Comparison of ENCODE assay signal across 33 mouse cellular contexts in the genomic region with DNA sequence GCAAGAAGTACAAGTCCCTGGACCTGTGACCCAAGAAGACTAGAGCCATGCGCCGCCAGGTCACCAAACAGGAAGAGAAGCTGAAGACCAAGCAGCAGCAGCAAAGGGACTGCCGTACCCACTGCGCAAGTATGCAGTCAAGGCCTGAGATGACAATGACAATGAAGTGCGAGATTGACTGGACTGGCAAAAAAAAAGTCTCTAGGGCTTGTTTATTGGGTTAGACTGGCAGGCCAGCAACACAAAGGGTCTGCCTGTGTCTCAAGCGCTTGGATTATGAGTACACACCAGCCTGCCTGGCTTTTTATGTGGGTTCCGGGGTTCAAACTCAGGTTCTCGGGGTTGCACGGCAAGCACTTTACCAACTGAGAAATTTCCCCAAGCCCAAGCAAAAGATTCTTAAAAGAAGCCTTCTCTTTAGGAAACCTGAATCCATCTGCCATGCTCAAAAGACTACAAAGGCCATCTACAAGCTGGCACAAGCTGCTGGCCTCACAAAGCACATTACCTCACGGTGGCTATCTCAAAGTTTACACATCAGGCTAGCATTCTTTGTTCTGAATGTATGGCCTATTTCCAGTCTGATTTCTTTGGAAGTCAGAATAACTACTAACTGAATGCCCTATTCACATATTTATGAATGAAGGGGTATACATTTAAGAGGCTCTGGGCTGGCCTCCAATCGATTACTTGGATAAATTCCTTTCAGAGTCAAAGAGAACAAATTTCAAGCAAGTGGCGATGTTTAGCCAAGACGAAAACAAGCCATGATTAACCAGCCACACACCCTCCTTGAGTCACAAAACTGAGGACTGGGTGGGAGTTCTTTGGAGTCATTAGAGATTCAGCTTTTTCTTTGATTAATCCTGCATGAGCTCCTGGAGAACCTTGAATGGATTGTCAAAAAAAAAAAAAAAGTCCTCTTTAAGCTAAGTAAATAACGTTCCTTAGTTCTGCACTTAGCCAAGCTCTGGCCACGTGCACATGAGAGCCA. TPM values are rescaled to one million over a fixed set of nuclear protein-coding genes. Genes with fewer than 3 reads are reported as not detected.
DNase-seq lines count a peak whose midpoint lies in the region; ATAC-seq and TF ChIP-seq lines count a peak whose summit lies in the region.
"Had no signal": no experiment of that assay in that cellular context is flagged by ENCODE, and none has a peak within 500 bp of the region (broad histone marks: within the 10 kb centered on the region; RNA-seq: fewer than 3 reads in every experiment).

No protein-coding gene starts in this region.

- H3K36me3 ChIP-seq in embryonic facial prominence, embryonic 11.5 days (replicated peaks; ENCODE audit: control insufficient read depth, insufficient read depth, low read depth, low read length) = no peaks in the 10 kb centered on the region
- H3K36me3 ChIP-seq in embryonic facial prominence, embryonic 10.5 days (replicated peaks) = no peaks in the 10 kb centered on the region
- no peaks in the 10 kb centered on the region for H3K36me3 ChIP-seq in intestine, embryonic 14.5 days (ENCODE audit: control insufficient read depth, insufficient read depth, low read length)
- H3K36me3 ChIP-seq in intestine, embryonic 15.5 days = no peaks in the 10 kb centered on the region
- H3K36me3 ChIP-seq in forebrain, embryonic 16.5 days (ENCODE audit: control insufficient read depth, insufficient read depth) = no peaks in the 10 kb centered on the region
- H3K36me3 ChIP-seq: embryonic facial prominence, embryonic 12.5 days; heart, embryonic 15.5 days; hindbrain, embryonic 15.5 days; lung, embryonic 15.5 days had no signal

- WGBS in embryonic facial prominence, embryonic 11.5 days = 82% methylated on average over 15 of the region's 15 CpGs
- 86% methylated on average over 15 of the region's 15 CpGs for WGBS in embryonic facial prominence, embryonic 10.5 days
- 82% methylated on average over 15 of the region's 15 CpGs for WGBS in intestine, embryonic 14.5 days
- WGBS in intestine, embryonic 15.5 days = 79% methylated on average over 15 of the region's 15 CpGs
- WGBS in forebrain, embryonic 16.5 days = 35% methylated on average over 15 of the region's 15 CpGs

- no peaks in the 10 kb centered on the region for H3K9me3 ChIP-seq in embryonic facial prominence, embryonic 11.5 days (replicated peaks; ENCODE audit: control insufficient read depth, low read length)
- H3K9me3 ChIP-seq in embryonic facial prominence, embryonic 10.5 days = no peaks in the 10 kb centered on the region
- H3K9me3 ChIP-seq in intestine, embryonic 14.5 days (ENCODE audit: control insufficient read depth, low read length) = no peaks in the 10 kb centered on the region
- no peaks in the 10 kb centered on the region for H3K9me3 ChIP-seq in intestine, embryonic 15.5 days
- no peaks in the 10 kb centered on the region for H3K9me3 ChIP-seq in forebrain, embryonic 16.5 days (ENCODE audit: control insufficient read depth, low read length)
- H3K9me3 ChIP-seq: embryonic facial prominence, embryonic 12.5 days; heart, embryonic 15.5 days; hindbrain, embryonic 15.5 days; lung, embryonic 15.5 days had no signal

- no peak overlapping the region for H3K4me3 ChIP-seq in embryonic facial prominence, embryonic 11.5 days (ENCODE audit: low read depth, low read length)
- no peak overlapping the region for H3K4me3 ChIP-seq in embryonic facial prominence, embryonic 10.5 days
- H3K4me3 ChIP-seq in intestine, embryonic 14.5 days (ENCODE audit: low read depth, low read length) = no peak overlapping the region
- H3K4me3 ChIP-seq in intestine, embryonic 15.5 days (replicated peaks) = no peak overlapping the region
- H3K4me3 ChIP-seq in forebrain, embryonic 16.5 days (replicated peaks; ENCODE audit: low read length) = no peak overlapping the region
- H3K4me3 ChIP-seq: embryonic facial prominence, embryonic 12.5 days; heart, adult 2 months; heart, embryonic 15.5 days; hindbrain, embryonic 15.5 days; lung, embryonic 15.5 days; myocyte had no signal

- no peak overlapping the region for H3K4me2 ChIP-seq in embryonic facial prominence, embryonic 11.5 days (ENCODE audit: low read depth, low read length)
- no peak overlapping the region for H3K4me2 ChIP-seq in intestine, embryonic 14.5 days (ENCODE audit: low read length)
- no peak overlapping the region for H3K4me2 ChIP-seq in intestine, embryonic 15.5 days (replicated peaks)
- no peak overlapping the region for H3K4me2 ChIP-seq in forebrain, embryonic 16.5 days (ENCODE audit: low read length)
- H3K4me2 ChIP-seq: embryonic facial prominence, embryonic 12.5 days; heart, embryonic 15.5 days; hindbrain, embryonic 15.5 days; lung, embryonic 15.5 days had no signal

- no peaks in the 10 kb centered on the region for H3K4me1 ChIP-seq in embryonic facial prominence, embryonic 11.5 days (ENCODE audit: control insufficient read depth, insufficient read depth, low read length)
- no peaks in the 10 kb centered on the region for H3K4me1 ChIP-seq in embryonic facial prominence, embryonic 10.5 days
- H3K4me1 ChIP-seq in intestine, embryonic 14.5 days (replicated peaks; ENCODE audit: control insufficient read depth, insufficient read depth, low read length) = no peaks in the 10 kb centered on the region
- no peaks in the 10 kb centered on the region for H3K4me1 ChIP-seq in intestine, embryonic 15.5 days (replicated peaks)
- H3K4me1 ChIP-seq in forebrain, embryonic 16.5 days (replicated peaks; ENCODE audit: control insufficient read depth, insufficient read depth, low read length) = no peaks in the 10 kb centered on the region
- H3K4me1 ChIP-seq: embryonic facial prominence, embryonic 12.5 days; heart, embryonic 15.5 days; hindbrain, embryonic 15.5 days; lung, embryonic 15.5 days had no signal

- no peak for ATAC-seq in embryonic facial prominence, embryonic 11.5 days (replicated peaks; ENCODE audit: insufficient number of reproducible peaks, low FRiP score, low TSS enrichment, low read depth)
- ATAC-seq in intestine, embryonic 14.5 days (replicated peaks; ENCODE audit: low FRiP score, low TSS enrichment, low read depth) = no peak
- ATAC-seq in intestine, embryonic 15.5 days = no peak
- ATAC-seq in forebrain, embryonic 16.5 days = peak; percentile 87
- ATAC-seq: intestine, embryonic 16.5 days; midbrain, embryonic 16.5 days had no signal

- peak; percentile 4 for DNase-seq in embryonic facial prominence, embryonic 11.5 days (ENCODE audit: low spot score)
- no peak for DNase-seq in embryonic facial prominence, embryonic 10.5 days (ENCODE audit: low spot score)
- DNase-seq in intestine, embryonic 14.5 days (ENCODE audit: low spot score) = peak; percentile 21
- DNase-seq in brain, embryonic 14.5 days (ENCODE audit: low read depth) = peak; percentile 92
- no peak for DNase-seq in right cerebral cortex, postnatal 10 days (ENCODE audit: low spot score in 2 of 2)
- no peak for DNase-seq in adrenal gland, adult 2 months
- DNase-seq: adrenal gland, postnatal 36 days; cerebellum, adult 11 months; cerebellum, adult 9-11 months; gastrocnemius, postnatal 10 days; heart, adult 2 months; heart, postnatal 36 days; kidney, postnatal 4 days; lung, postnatal 4 days; right cerebral cortex, postnatal 4 days had no signal

- H3K27me3 ChIP-seq in embryonic facial prominence, embryonic 11.5 days (ENCODE audit: control insufficient read depth, insufficient read depth, low read length) = no peaks in the 10 kb centered on the region
- peaks cover 5% of the 10 kb centered on the region; the same call in 1 of the 2 replicates for H3K27me3 ChIP-seq in embryonic facial prominence, embryonic 10.5 days (replicated peaks; ENCODE audit: low read depth, poor library complexity, severe bottlenecking)
- H3K27me3 ChIP-seq in intestine, embryonic 14.5 days (replicated peaks; ENCODE audit: control insufficient read depth, insufficient read depth, low read length) = no peaks in the 10 kb centered on the region
- no peaks in the 10 kb centered on the region for H3K27me3 ChIP-seq in intestine, embryonic 15.5 days (replicated peaks)
- peaks cover 19% of the 10 kb centered on the region for H3K27me3 ChIP-seq in forebrain, embryonic 16.5 days (replicated peaks; ENCODE audit: control insufficient read depth, insufficient read depth, low read length)
- H3K27me3 ChIP-seq: embryonic facial prominence, embryonic 12.5 days; heart, embryonic 15.5 days; hindbrain, embryonic 15.5 days; lung, embryonic 15.5 days had no signal

- H3K27ac ChIP-seq in embryonic facial prominence, embryonic 11.5 days (replicated peaks; ENCODE audit: low read depth, low read length) = no peak overlapping the region
- no peak overlapping the region for H3K27ac ChIP-seq in embryonic facial prominence, embryonic 10.5 days (replicated peaks)
- no peak overlapping the region for H3K27ac ChIP-seq in intestine, embryonic 14.5 days (ENCODE audit: low read depth)
- no peak overlapping the region for H3K27ac ChIP-seq in intestine, embryonic 15.5 days
- no peak overlapping the region for H3K27ac ChIP-seq in forebrain, embryonic 16.5 days (ENCODE audit: low read length)
- H3K27ac ChIP-seq: embryonic facial prominence, embryonic 12.5 days; heart, adult 2 months; heart, embryonic 15.5 days; hindbrain, embryonic 15.5 days; liver, embryonic 14.5 days; lung, embryonic 15.5 days had no signal

- TF ChIP-seq CTCF in brain, embryonic 14.5 days (IDR thresholded peaks at IDR 0.05; ENCODE audit: borderline replicate concordance, extremely low read depth, insufficient read depth, insufficient read length) = no peak

- H3K9ac ChIP-seq in embryonic facial prominence, embryonic 11.5 days (replicated peaks; ENCODE audit: low read length) = no peak overlapping the region
- no peak overlapping the region for H3K9ac ChIP-seq in intestine, embryonic 14.5 days (ENCODE audit: low read length)
- H3K9ac ChIP-seq in intestine, embryonic 15.5 days = no peak overlapping the region
- H3K9ac ChIP-seq in forebrain, embryonic 16.5 days (replicated peaks; ENCODE audit: low read depth, low read length) = no peak overlapping the region
- H3K9ac ChIP-seq: embryonic facial prominence, embryonic 12.5 days; heart, embryonic 15.5 days; hindbrain, embryonic 15.5 days; liver, embryonic 14.5 days; lung, embryonic 15.5 days had no signal

- TF ChIP-seq POLR2A in brain, embryonic 14.5 days (IDR thresholded peaks at IDR 0.05; ENCODE audit: borderline replicate concordance, extremely low read depth, insufficient read depth, insufficient read length, poor library complexity, severe bottlenecking) = no peak

RNA-seq across cellular contexts. Expression of a gene that starts 12.3 kb away (rescaled TPM):
- polyA plus RNA-seq in embryonic facial prominence, embryonic 11.5 days (2014; fragmentation: Nextera tagmentation; extraction: Ambion mirVana) = 0.20 TPM in 1 of 2 replicates, not detected in the other
- not detected in 2 replicates for polyA plus RNA-seq in embryonic facial prominence, embryonic 10.5 days (2016; fragmentation: Nextera tagmentation; extraction: Ambion mirVana)
- polyA plus RNA-seq in intestine, embryonic 14.5 days (2014; fragmentation: Nextera tagmentation; extraction: Ambion mirVana) = 0.14 and 0.48 TPM in 2 replicates
- polyA plus RNA-seq in intestine, embryonic 15.5 days (2015; fragmentation: Nextera tagmentation; extraction: Ambion mirVana) = 0.21 and 0.41 TPM in 2 replicates
- polyA plus RNA-seq in brain, embryonic 14.5 days (2012; rRNA removed) = 0.09 and 0.11 TPM in 2 replicates
- polyA plus RNA-seq in forebrain, embryonic 16.5 days (2015; fragmentation: Nextera tagmentation; extraction: Ambion mirVana) = 0.11 TPM in 2 replicates
- total RNA-seq in adrenal gland, adult 2 months (2021) = under 1 TPM; 0.09 to 0.10 TPM
- 0.02 and 0.15 TPM in 2 replicates for polyA plus RNA-seq in adrenal gland, adult 2 months (2012; rRNA removed)
- total RNA-seq: left cerebral cortex, adult 18-20 months; left cerebral cortex, postnatal 25 days; megakaryocyte-erythroid progenitor cell, adult 5-6 weeks had no signal
- polyA plus RNA-seq: cortical plate, adult 2 months had no signal

RNA-seq across cellular contexts. Expression of a gene that starts 37.4 kb away (rescaled TPM):
- not detected in 2 replicates for polyA plus RNA-seq in embryonic facial prominence, embryonic 11.5 days (2014; fragmentation: Nextera tagmentation; extraction: Ambion mirVana)
- not detected in 2 replicates for polyA plus RNA-seq in embryonic facial prominence, embryonic 10.5 days (2016; fragmentation: Nextera tagmentation; extraction: Ambion mirVana)
- polyA plus RNA-seq in intestine, embryonic 14.5 days (2014; fragmentation: Nextera tagmentation; extraction: Ambion mirVana) = 0.89 and 1.3 TPM in 2 replicates
- 0.79 and 1.5 TPM in 2 replicates for polyA plus RNA-seq in intestine, embryonic 15.5 days (2015; fragmentation: Nextera tagmentation; extraction: Ambion mirVana)
- not detected in 2 replicates for polyA plus RNA-seq in brain, embryonic 14.5 days (2012; rRNA removed)
- polyA plus RNA-seq in forebrain, embryonic 16.5 days (2015; fragmentation: Nextera tagmentation; extraction: Ambion mirVana) = not detected in 2 replicates
- total RNA-seq in adrenal gland, adult 2 months (2021) = not detected
- polyA plus RNA-seq in adrenal gland, adult 2 months (2012; rRNA removed) = not detected in 2 replicates
- total RNA-seq: adrenal gland, postnatal 36 days; gastrocnemius, postnatal 10 days; heart, adult 2 months; heart, postnatal 36 days; left cerebral cortex, adult 18-20 months; left cerebral cortex, postnatal 25 days; megakaryocyte-erythroid progenitor cell, adult 5-6 weeks had no signal
- polyA plus RNA-seq: cortical plate, adult 2 months; embryonic facial prominence, embryonic 12.5 days; heart, adult 2 months; heart, embryonic 15.5 days; hindbrain, embryonic 15.5 days; kidney, embryonic 14.5 days; limb, embryonic 14.5 days; liver, embryonic 14.5 days; lung, embryonic 15.5 days; midbrain, embryonic 16.5 days; stomach, embryonic 14.5 days had no signal

RNA-seq across cellular contexts. Expression of a gene that starts 54.2 kb away (rescaled TPM):
- polyA plus RNA-seq in embryonic facial prominence, embryonic 11.5 days (2014; fragmentation: Nextera tagmentation; extraction: Ambion mirVana) = 5.3 and 6.6 TPM in 2 replicates
- 2.5 and 3.6 TPM in 2 replicates for polyA plus RNA-seq in embryonic facial prominence, embryonic 10.5 days (2016; fragmentation: Nextera tagmentation; extraction: Ambion mirVana)
- polyA plus RNA-seq in intestine, embryonic 14.5 days (2014; fragmentation: Nextera tagmentation; extraction: Ambion mirVana) = 0.67 and 1.1 TPM in 2 replicates
- 2.9 and 4.0 TPM in 2 replicates for polyA plus RNA-seq in intestine, embryonic 15.5 days (2015; fragmentation: Nextera tagmentation; extraction: Ambion mirVana)
- 0.46 and 1.1 TPM in 2 replicates for polyA plus RNA-seq in brain, embryonic 14.5 days (2012; rRNA removed)
- polyA plus RNA-seq in forebrain, embryonic 16.5 days (2015; fragmentation: Nextera tagmentation; extraction: Ambion mirVana) = 0.37 TPM in 1 of 2 replicates, not detected in the other
- 1 to 10 TPM; 3.6 to 5.9 TPM for total RNA-seq in adrenal gland, adult 2 months (2021)
- polyA plus RNA-seq in adrenal gland, adult 2 months (2012; rRNA removed) = 0.74 and 1.2 TPM in 2 replicates
- total RNA-seq: megakaryocyte-erythroid progenitor cell, adult 5-6 weeks had no signal
- polyA plus RNA-seq: neural tube, embryonic 14.5 days had no signal

Comparison
In these comparisons a context has a peak if more than half of its experiments do, and no peak if none do; other contexts are left out.
1. DNase-seq: peak in embryonic facial prominence, embryonic 11.5 days (single experiment), intestine, embryonic 14.5 days (single experiment) and brain, embryonic 14.5 days (single experiment); none in embryonic facial prominence, embryonic 10.5 days (single experiment), right cerebral cortex, postnatal 10 days (0 of 2) and adrenal gland, adult 2 months (single experiment).